Mouse (Mus musculus) gastrocnemius, adult 8-10 months (tissue): Measurements from ENCODE around the gene Sulf2. TPM values are rescaled to one million over a fixed set of nuclear protein-coding genes. Genes with fewer than 3 reads are reported as not detected.

Experiments used
- total RNA-seq, 4 experiments: library from RNA; stranded (reverse); gene quantifications; 2 replicates each; pipeline ENCODE4 v1.2.4; 2022

The Sulf2 gene
- total RNA-seq, 4 experiments from 2014 or later: 6.0 to 9.9 (median 7.1) TPM

Other genes starting within 250 kb of the Sulf2 start
- gene Ncoa3, start 163.0 kb downstream of the Sulf2 start, total RNA-seq: 10 to 100 TPM; 12.1 to 18.8 (median 16.0) TPM